In genomic region chr5:123067395-123067995, GRCm38 (mm10) we compare ENCODE assay signal across 8 mouse cellular contexts. TPM values are rescaled to one million over a fixed set of nuclear protein-coding genes. Genes with fewer than 3 reads are reported as not detected.
DNase-seq lines count a peak whose midpoint lies in the region; ATAC-seq and TF ChIP-seq lines count a peak whose summit lies in the region.

No protein-coding gene starts in this region.

- no peak for TF ChIP-seq POLR2A in kidney, adult 2 months (IDR thresholded peaks at IDR 0.05; ENCODE audit: low read depth, low read length)

- H3K27ac ChIP-seq in kidney, adult 2 months (ENCODE audit: insufficient read depth, low read depth, low read length), result no peak overlapping the region

- ATAC-seq in megakaryocyte, adult 5-6 weeks (ENCODE audit: poor library complexity, severe bottlenecking), result peak; percentile 62

- no peaks in the 10 kb centered on the region for H3K27me3 ChIP-seq in kidney, adult 2 months (replicated peaks; ENCODE audit: control insufficient read depth, insufficient read depth, low read length)

- DNase-seq in kidney, adult 2 months, result peak; percentile 57
- DNase-seq in kidney, adult 18-20 months, result no peak
- DNase-seq in adipocyte (ENCODE audit: low spot score), result peak; percentile 69
- peak; percentile 10 to 44 for DNase-seq in heart, postnatal 14 days
- no peak for DNase-seq in urinary bladder, adult 2 months (ENCODE audit: low spot score)
- no peak for DNase-seq in cerebellum, adult 11 months
- no peak for DNase-seq in cerebellum, postnatal 4 days (ENCODE audit: low spot score in 2 of 2)

- peaks cover 3% of the 10 kb centered on the region; the same call in 1 of the 2 replicates for H3K4me1 ChIP-seq in kidney, adult 2 months (ENCODE audit: control insufficient read depth, insufficient read depth, low read length)

- WGBS in kidney, adult 2 months, result 10% methylated on average over 6 of the region's 6 CpGs

- no peak for TF ChIP-seq CTCF in kidney, adult 2 months (conservative IDR thresholded peaks at IDR 0.05; ENCODE audit: insufficient read depth, insufficient read length, low read depth, low read length)

- intact Hi-C loops in heart, postnatal 14 days (cut with DNase I), result loop anchor here (5.0 kb wide), 1 partner anchor 90 kb away; no protein-coding TSS in a partner anchor

- H3K4me3 ChIP-seq in kidney, adult 2 months (ENCODE audit: insufficient read depth, low read depth, low read length), result no peak overlapping the region

- H3K36me3 ChIP-seq in kidney, adult 2 months (ENCODE audit: control insufficient read depth, insufficient read depth, low read length), result no peaks in the 10 kb centered on the region

RNA-seq across cellular contexts. Expression of gene Tmem120b, which starts 0.7 kb away (rescaled TPM):
- polyA plus RNA-seq in kidney, adult 2 months (2012; rRNA removed), result 9.9 and 12.7 TPM in 2 replicates
- 10 to 100 TPM; 10.6 to 12.1 TPM for total RNA-seq in heart, postnatal 14 days (2021)
- 0.87 and 2.5 TPM in 2 replicates for total RNA-seq in megakaryocyte, adult 5-6 weeks (2015)
- 0.29 and 1.3 TPM in 2 replicates for total RNA-seq in megakaryocyte, adult 5-6 weeks (2017)
- 7.5 and 14.4 TPM in 2 replicates for polyA plus RNA-seq in urinary bladder, adult 2 months (2012; rRNA removed)

RNA-seq across cellular contexts. Expression of gene Morn3, which starts 20.7 kb away (rescaled TPM):
- 0.06 and 0.08 TPM in 2 replicates for polyA plus RNA-seq in kidney, adult 2 months (2012; rRNA removed)
- under 1 TPM in 1 of 2 experiments, not detected in 1; 0.93 TPM for total RNA-seq in heart, postnatal 14 days (2021)
- not detected in 2 replicates for total RNA-seq in megakaryocyte, adult 5-6 weeks (2015)
- not detected in 2 replicates for total RNA-seq in megakaryocyte, adult 5-6 weeks (2017)
- polyA plus RNA-seq in urinary bladder, adult 2 months (2012; rRNA removed), result not detected in 2 replicates

RNA-seq across cellular contexts. Expression of gene Orai1, which starts 52.6 kb away (rescaled TPM):
- 63.2 and 90.6 TPM in 2 replicates for polyA plus RNA-seq in kidney, adult 2 months (2012; rRNA removed)
- total RNA-seq in heart, postnatal 14 days (2021), result 10 to 100 TPM; 17.2 to 19.5 TPM
- total RNA-seq in megakaryocyte, adult 5-6 weeks (2015), result 80.5 and 87.4 TPM in 2 replicates
- total RNA-seq in megakaryocyte, adult 5-6 weeks (2017), result 21.0 and 21.8 TPM in 2 replicates
- 34.2 and 41.7 TPM in 2 replicates for polyA plus RNA-seq in urinary bladder, adult 2 months (2012; rRNA removed)

Comparison
In these comparisons a context has a peak if more than half of its experiments do, and no peak if none do; other contexts are left out.
1. DNase-seq: peak in kidney, adult 2 months (single experiment), adipocyte (single experiment) and heart, postnatal 14 days (2 of 2); none in kidney, adult 18-20 months (single experiment), urinary bladder, adult 2 months (single experiment), cerebellum, adult 11 months (single experiment) and cerebellum, postnatal 4 days (0 of 2).